Mouse (Mus musculus): Measurements from ENCODE around the gene Zmynd10.

Zmynd10 gene

GRCm38 (mm10) chr9:107541005-107541404, 6.1 kb upstream of the Zmynd10 start:
- DNase-seq = no peak

- DNase-seq = peak; percentile 96
Observed at GRCm38 (mm10) chr9:107541474-107542351, 5.4 kb upstream of the Zmynd10 start, which contains the start of the genes Cyb561d2 and Nprl2. Cyb561d2 (minus strand) TSS chr9:107542193. Nprl2 (plus strand) TSS chr9:107542226.

- no peak for DNase-seq
Observed at GRCm38 (mm10) chr9:107542352-107542686, 4.8 kb upstream of the Zmynd10 start.

DNA sequence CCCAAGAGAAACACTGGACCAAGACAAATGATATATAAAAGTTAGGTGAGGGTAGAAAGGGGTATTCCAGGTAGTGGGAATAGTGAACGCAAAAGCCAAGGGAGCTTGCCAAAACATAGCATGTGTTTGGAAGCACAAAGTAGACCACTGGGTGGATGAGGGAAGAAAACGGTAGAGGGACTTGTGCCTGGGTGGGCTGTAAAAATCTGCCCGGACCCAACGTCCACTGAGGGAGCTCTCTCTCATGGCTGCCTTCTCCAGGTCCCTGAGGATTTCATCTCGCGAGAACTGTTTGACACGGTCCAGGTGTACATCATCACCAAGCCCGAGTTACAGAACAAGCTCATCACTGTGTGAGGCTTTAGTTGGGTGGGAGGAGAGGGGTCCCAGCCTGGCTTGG, 4.4 kb upstream of the Zmynd10 start:
- no peak for DNase-seq

GRCm38 (mm10) chr9:107543299-107543698, 3.8 kb upstream of the Zmynd10 start:
- no peak for DNase-seq

- no peak for DNase-seq
Observed at GRCm38 (mm10) chr9:107544196-107544700, 2.9 kb upstream of the Zmynd10 start.

GRCm38 (mm10) chr9:107544729-107545128, 2.4 kb upstream of the Zmynd10 start:
- no peak for DNase-seq

- DNase-seq = no peak
Observed at GRCm38 (mm10) chr9:107545199-107545598, 1.9 kb upstream of the Zmynd10 start.

DNA sequence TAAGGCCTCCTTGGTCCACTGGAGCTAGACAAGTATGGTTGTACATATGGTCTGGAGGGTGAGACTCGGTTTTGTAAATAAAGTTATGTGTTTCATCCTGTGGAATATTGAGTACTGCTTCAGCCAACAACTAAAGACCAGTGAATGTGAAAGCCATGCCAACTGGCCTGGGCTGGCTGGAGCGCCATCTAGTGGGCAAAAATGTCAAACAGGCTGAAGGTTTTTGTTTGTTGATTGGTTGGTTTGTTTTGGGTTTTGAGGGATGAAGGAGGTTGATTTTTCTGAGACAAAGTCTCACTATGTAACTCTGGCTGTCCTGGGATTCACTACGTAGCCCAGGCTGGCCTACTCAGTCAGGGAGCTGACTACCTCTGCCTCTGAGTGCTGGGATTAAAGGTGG, 1.5 kb upstream of the Zmynd10 start:
- peak; percentile 86 for DNase-seq

DNA sequence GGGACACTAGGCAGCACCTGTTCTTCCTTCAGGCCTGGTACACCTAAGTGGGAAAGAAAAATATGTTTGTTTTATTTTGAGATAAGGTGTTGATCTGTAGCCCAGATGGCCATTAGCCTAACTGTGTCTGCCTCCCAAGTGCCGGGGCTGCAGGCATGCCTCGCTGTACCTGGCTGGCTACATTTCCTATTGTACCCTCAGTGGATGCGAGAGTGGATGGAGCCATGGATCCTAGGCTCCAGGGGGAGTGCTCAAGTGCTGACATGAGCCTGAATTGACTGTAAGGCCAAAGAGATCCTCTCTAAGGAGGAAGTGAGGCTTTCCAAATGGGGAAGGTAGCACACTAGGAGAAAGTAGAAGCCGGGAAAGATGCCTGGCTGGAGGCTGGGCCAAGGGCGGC, 859 bp downstream of the Zmynd10 start:
- DNase-seq = no peak

DNA sequence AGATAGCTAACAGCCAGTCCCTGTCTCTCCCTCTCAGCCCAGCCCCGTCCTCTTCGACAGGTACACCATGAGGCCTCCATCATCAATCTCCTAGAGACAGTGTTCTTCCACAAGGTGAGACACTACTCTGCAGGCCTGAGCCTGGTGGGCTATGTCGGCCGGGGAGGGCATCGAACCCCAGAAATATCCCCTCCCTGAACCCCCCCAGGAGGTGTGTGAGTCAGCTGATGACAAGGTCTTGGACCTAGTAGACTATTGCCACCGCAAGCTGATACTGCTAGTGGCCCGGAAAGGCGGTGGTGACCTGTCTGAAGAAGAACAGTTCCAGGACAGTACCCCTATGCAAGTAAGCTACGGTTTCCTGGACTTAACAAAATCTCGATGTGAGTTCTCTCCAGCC, 1.7 kb downstream of the Zmynd10 start:
- no peak for DNase-seq

GRCm38 (mm10) chr9:107549297-107550074, 2.4 kb downstream of the Zmynd10 start:
- DNase-seq = no peak

DNA sequence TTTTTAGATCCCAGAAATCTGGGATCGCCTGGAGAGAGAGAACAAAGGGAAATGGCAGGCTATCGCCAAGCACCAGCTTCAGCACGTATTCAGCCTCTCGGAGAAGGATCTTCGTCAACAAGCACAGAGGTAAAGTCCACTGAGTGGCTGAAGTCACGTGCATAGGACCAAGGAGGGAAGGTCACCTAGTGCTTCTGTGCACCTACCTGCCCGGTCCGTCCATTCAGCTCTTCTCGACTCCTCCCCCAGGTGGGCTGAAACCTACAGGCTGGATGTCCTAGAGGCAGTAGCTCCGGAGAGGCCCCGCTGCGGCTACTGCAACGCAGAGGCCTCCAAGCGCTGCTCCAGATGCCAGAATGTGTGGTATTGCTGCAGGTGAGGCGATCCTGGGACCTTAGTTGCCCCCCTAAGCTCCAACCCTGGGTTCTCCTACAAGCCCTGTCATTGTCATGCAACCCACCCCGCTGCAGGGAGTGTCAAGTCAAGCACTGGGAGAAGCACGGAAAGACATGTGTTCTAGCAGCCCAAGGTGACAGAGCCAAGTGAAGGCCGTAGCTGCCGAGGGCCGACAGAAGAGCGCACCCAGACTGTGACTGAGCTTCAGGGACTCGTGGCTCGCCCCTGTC, 3.5 kb downstream of the Zmynd10 start:
- peak; percentile 75 for DNase-seq

GRCm38 (mm10) chr9:107551117-107551889, 4.2 kb downstream of the Zmynd10 start, which contains the start of gene Rassf1:
Rassf1 (plus strand) TSS chr9:107551555.
- DNase-seq = peak; percentile 87

DNA sequence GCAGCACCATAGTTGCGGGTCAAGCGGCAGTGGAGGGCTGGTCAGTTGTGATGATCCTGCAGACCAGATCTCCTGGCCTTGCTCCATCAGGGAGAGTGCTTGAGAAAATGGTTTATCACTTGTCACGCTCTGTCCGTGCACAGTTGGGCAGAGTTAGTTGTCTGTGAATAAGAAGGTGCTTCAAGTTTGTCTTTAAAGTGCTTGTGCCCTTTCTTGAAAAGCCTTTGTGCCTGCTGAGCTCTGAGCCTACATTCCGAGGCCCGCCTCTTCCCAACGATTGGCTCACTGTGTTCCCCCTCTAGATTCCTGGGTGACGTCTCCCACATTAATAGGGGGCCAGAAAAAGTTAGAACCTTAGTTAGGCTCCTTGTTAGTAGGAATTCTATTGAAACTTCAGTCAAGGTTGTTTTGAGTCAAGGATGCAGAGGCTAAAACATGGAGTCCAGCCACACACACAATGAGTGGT, 4.8 kb downstream of the Zmynd10 start:
- DNase-seq = peak; percentile 41

GRCm38 (mm10) chr9:107552690-107553393, 5.7 kb downstream of the Zmynd10 start:
- DNase-seq = no peak

GRCm38 (mm10) chr9:107553541-107554318, 6.6 kb downstream of the Zmynd10 start:
- DNase-seq = peak; percentile 69

- peak; percentile 98 for DNase-seq
Observed at GRCm38 (mm10) chr9:107554319-107554825, 7.3 kb downstream of the Zmynd10 start.

GRCm38 (mm10) chr9:107555031-107555457, 7.9 kb downstream of the Zmynd10 start:
- DNase-seq = peak; percentile 82

DNA sequence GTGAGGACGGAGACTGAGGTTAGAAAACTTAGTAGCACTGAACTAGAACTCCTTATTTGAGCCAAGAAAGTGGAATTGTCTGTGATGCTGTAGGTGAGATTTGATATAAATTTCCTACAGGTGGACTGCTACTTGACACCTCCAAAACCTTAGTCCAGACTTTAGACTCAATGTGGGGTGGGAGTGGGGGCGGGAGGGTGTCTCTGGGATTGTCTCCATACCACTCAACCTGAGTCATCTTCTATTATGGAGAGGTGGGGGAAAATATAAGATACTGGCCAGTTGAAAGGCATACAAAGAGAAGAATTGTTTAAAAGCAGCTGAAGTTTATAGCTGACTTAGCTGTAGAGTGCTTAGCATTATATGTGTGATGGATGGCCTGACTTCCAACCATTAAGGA, 8.6 kb downstream of the Zmynd10 start:
- DNase-seq = no peak

Measured in kidney, postnatal 10 days (tissue).